Mouse (Mus musculus) NIH3T3 (cell line): ENCODE data around the gene E030018B13Rik.

Source experiments
- DNase-seq: peaks from one replicate; pipeline ENCODE4 v3.0.0-alpha.2; 2012; ENCODE audit warnings: low read depth

Gene E030018B13Rik

DNA sequence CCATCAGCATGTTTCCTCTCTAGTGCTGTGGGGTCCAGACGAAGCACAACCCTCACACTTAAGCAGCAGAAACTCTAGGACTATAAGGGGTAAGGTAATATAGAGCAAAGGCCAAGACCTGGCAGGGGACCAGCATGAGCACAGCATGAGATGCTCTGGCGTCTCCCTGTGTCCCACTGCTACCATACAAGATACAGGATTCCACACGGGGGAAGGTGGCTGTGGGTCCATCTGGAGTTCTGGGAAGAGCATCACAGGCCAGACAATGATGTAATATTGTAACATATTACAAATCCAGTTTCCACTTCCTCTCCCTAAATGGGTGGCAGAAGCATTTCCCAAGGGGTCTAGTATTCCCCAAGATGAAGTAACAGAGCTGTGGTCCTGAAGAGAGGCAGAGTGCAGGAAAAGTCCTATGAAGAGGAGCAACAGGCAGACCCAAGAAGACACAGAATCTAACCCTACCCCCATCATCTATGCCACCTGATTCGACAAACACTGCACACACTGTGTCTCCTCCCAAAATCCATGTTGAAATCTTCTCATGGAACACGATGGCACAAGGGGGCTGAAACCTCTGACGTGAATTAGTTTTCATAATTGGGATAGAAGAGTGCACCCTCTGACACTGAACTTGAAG is at the start of gene E030018B13Rik:
TSS of gene E030018B13Rik (plus strand) at position 590 of the 640 bp plus-strand sequence.
- no peak for DNase-seq

- DNase-seq: no peak
These were observed 48.2 kb upstream of the E030018B13Rik start for GRCm38 (mm10) chr7:63868356-63868918.

DNA sequence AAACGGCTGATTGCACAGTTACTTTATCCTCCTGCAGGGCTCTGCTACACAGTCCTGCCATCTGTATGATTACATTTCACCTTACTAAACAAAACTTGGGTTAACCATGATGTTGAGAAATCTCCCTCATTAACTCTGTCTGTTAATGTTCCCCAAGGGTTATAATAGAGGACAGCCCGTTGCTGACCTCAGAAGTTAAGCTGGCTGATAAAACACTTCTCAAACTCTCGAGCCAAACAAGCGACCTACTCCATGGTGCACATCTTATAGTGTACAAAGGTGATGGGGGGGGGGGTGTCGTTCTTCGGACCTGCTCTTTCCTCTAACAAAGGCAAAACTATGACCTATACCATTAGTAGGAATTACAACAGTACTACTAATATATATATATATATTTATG is 45.0 kb upstream of the E030018B13Rik start:
- DNase-seq: no peak

DNA sequence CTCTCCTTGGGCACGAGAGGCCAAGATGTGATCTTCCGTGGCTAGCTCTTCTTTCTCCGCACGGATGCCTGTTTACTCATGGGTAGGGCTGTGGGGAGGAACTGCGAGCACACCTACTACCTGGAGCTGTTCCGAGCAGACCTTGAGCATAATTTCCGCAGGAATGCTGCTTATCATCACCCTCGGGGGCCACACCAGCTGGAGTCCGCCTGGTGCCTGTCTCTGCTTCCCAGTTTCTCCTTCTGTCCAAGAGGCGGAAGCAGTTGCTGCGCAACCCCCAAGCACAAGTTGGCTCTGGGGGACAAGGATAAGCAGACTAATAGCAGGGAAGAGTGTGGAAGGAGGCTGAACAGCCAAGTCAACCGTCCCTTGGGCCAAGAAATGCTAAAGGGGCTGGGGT is 42.8 kb upstream of the E030018B13Rik start:
- DNase-seq: no peak

DNA sequence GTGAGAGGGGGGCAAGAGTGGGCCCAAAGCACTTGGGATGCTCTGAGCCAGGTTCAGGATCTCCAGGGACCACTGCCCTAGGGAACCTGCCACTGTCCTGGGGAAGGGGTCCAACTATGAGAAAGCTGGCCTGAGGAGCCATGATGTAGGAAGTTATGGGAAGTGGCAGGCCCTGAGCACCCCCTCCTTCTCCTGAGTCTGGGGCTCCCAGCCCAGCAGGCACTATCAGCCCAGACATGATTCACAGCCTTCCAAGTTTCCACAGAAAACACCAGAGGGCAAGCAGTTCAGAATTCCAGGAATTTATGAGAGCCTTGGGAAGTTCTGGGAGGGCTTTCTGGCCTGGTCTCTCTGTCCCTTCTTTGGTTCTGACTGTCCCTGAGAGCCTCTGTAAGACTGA is 41.0 kb upstream of the E030018B13Rik start:
- peak; percentile 43 for DNase-seq

DNA sequence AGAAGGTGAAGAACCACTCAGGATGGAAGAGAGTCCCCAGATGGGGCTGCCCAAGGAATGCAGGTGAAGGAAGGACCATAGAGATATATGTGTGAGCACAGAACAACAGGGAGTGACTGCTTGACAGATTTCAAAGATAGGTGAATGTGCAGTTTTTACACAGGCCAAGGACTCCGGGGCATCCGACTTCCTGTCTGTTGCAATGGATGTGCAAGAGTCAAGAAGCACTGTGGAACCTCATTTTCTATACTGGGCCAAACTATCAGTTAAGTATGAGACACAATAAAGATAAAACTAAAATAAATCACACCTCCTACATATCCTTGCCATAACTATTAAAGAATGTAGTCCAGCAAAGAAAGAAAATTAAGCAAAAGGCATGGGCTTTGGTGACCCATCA is 40.0 kb upstream of the E030018B13Rik start:
- DNase-seq: no peak

DNA sequence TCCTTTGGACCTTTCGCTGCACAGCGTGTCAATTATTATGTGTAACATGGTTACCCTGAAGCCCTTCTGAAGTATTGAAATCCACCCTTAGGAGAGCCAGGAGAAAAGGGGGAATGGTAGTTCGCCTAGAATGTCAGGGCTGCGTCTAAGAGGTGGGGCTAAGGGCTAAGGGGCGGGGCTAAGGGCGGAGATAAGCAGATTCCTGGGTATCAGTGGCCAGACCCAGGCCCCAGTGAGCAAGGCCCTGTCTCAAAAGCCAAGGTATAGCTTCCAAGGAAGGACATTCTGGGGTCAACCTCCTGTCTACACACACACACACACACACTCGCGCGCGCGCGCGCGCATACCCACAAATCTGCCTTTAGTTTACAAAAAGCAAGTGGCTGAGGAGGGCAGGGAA is 39.0 kb upstream of the E030018B13Rik start:
- DNase-seq: no peak

DNA sequence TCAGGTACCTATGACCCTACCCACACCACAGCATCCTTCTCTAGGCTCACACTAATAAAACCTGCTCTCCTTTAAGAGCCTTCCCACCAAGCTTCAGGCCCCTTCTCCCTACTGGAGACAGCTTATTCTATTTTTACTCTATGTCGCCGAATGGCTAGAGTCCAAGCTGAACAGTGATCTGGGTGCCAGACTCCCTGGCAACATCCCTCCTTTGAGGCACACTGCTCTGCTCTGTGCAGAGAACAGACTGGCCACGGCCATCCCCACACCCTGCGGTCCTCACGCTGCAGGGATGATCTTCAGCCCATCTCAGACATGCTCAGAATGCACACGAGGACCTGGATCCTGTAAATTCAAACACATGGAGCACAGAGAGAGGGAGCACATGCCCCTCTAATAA is 37.1 kb upstream of the E030018B13Rik start:
- no peak for DNase-seq

DNA sequence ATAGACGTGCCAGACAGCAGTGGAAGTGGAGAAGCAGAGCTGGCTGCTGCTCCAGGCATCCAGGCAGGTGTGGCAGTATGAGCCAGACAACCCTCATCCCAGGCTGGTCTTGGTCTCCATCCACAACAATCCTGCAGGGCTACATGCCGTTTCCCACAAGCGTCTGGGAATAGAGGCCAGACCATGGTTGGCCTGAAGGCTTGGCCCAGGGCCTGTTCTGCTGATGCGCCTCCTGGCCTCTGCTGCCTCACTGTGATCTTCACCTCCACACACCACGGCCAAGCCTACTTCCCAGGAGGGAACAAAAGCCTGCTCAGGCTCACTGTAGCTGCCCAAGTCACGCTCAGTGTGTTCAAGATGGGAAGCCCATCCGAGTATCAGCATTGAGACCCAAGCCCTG is 33.9 kb upstream of the E030018B13Rik start:
- DNase-seq: no peak

- no peak for DNase-seq
These were observed 31.6 kb upstream of the E030018B13Rik start for GRCm38 (mm10) chr7:63885025-63885424.

GRCm38 (mm10) chr7:63887034-63887551 is 29.6 kb upstream of the E030018B13Rik start:
- peak; percentile 84 for DNase-seq

- no peak for DNase-seq
These were observed 29.0 kb upstream of the E030018B13Rik start for GRCm38 (mm10) chr7:63887602-63888123.

DNA sequence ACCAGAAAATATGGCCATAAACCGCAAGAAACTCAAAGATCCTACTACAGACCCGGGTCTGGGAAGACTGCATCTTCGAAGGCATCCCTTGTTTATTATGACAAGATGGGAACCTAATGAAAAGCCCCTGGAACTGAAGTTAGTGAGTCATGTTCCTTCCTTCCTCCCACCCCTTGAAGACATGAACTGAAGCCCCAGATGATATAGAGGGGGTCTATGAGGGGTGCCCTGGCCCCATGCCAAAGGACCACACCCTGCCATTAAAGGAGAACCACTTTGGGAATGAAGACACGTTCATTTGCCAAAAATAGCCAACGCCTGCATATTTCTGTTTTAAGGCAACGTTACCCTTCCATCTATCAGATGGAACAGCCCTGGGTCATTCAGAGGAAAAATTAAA is 28.0 kb upstream of the E030018B13Rik start:
- no peak for DNase-seq

DNA sequence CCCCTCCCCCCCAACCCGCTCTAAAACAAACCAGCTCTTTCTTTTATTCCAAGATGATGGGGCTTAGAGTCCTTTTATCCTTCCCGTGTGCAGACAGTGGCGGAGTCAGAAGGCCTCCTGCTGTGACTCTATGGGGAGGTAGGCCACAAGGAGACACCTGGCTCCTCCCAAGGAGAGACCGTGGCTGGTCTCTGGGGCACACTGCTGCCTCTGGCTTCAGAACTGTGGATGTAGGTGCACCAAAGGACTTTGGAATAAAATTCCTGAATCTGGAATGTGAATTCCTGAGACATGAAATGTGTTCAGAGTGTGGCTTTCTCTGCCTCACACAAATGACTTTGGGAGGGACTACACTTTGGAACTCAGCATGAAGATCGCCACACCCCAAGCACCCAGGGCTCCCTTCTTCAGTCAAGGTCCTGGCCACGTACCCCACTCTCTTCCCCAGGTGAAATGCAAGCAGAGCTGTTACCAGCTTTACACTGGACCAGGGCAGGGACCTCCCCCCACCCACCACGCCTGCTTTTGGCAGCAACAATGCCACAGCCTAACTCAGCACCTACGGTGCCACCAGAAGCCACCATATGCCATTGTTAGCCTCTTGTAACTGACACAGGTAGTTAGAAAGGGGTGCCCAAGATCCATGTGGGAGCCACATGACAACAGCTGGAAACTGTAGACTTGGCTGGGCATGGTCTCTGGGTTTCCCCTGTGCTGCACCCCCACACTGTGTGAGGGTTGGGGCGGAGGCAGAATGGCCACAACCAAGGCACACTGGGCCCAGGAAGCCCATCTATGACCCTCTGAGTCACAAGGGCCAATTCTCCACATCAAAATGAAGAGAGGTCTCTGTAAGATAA is 27.3 kb upstream of the E030018B13Rik start:
- DNase-seq: no peak

DNA sequence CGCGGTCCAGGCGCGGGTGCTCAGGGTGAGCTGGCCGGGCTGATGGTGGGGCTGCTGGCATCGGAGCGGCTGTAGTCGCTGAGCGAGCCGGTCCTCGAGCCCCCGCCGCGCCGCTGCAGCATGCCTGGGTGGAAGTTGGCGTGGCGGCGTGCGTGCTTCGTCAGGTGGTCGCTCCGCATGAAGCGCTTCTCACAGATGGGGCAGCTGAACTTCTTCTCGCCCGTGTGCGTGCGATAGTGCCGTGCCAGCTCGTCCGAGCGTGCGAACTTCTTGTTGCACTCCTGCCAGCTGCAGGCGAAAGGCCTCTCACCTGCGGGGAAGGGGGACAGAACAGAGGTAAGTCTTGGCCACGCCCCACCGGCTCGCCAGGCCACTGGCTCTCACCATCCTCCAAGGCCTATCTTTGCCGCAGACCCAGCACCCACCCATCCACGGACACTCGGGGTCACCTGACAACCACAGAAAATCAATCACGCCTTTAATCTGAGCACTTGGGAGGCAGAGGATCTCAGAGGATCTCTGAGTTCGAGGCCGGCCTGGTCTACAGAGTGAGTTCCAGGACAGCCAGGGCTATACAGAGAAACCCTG is 25.1 kb upstream of the E030018B13Rik start:
- DNase-seq: no peak

DNA sequence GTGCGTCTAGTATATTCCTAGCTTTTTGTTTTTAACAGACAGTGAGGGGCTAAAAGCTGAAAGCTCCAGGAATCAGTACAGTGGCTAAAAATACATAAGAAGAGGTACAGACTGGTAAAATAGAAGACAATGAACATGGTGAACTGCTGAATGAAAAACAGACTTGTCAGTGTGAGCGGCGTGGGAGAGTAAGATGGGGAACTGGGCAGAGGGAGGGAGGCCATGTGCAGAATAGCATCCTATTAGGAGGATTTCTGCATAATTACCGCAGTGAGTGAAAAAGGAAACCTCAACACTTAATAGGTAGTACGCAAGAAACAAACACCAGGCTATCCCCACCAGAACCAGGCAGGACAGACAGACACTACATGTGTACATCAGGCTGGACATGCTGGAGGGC is 23.5 kb upstream of the E030018B13Rik start:
- no peak for DNase-seq

DNA sequence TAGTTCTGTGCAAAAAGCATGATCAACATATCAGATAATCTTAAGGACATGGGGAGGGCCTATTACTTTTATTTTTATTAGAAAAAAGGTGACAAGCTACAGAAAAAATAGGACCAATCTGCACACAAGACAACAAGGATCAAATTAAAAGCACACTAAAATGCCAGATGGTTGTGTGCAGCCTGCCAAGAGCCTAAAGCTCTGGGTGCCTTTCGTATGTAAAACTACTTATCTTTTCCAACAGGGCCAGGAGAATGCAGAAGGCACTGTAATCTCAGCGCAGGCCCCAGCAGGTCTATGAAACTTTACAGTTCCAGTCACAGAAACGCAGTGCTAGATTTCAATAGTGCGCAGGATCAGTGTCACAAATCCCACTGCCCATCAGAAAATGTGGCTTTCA is 22.9 kb upstream of the E030018B13Rik start:
- no peak for DNase-seq

GRCm38 (mm10) chr7:63894662-63895061 is 22.0 kb upstream of the E030018B13Rik start:
- DNase-seq: no peak

DNA sequence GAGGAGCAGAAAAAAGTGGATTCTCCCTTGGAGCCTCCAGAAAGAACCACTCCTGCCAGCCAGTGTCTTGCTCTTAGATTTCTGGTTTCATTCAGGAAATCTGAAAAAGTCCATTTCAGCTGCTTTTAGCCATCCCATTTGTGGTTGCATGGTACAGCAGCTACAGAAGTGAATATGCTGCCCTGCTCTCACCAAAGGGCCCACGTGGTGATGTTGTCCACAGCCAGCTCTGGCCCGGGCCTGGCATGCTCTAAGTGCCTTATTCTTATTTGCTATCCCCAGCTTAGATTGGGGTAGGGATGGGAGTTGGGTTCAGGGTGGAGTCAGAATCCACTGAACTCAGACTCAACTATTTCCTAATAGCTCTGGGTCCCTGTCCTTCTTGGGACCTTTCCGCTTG is 21.4 kb upstream of the E030018B13Rik start:
- no peak for DNase-seq

- DNase-seq: no peak
These were observed 20.2 kb upstream of the E030018B13Rik start for GRCm38 (mm10) chr7:63896276-63896967.

DNA sequence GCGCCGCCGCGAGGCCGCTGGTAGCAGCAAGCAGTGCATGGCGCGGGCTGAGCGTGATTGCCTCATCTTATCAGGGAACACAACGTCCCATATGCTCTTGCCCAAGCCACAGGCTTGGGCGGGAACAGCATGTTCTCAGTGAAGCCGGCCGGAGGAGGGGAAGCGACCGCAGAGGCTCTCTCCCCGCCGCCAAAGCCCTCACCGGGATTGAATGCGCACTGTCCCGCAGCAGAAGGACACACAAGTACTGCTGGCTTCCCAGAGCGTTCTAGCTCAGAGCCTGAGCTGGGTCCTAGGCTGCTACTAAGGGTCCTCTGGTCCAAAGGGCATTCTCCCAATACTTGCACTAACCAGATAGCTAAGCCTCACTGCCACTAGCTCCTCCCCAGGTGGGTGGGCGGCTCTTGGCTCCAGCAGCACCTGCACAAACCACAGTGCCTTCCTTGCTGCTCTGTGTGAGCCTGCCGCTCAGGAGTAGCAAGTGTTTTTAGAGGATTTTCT is 19.6 kb upstream of the E030018B13Rik start:
- peak; percentile 94 for DNase-seq
